Mouse (Mus musculus) embryo, embryonic 10 days (tissue): ENCODE data around the gene Pmp22.

Source experiments
- DNase-seq: peaks from one replicate; pipeline ENCODE4 v3.0.0-alpha.2; 2015; ENCODE audit warnings: low spot score

The Pmp22 gene

DNA sequence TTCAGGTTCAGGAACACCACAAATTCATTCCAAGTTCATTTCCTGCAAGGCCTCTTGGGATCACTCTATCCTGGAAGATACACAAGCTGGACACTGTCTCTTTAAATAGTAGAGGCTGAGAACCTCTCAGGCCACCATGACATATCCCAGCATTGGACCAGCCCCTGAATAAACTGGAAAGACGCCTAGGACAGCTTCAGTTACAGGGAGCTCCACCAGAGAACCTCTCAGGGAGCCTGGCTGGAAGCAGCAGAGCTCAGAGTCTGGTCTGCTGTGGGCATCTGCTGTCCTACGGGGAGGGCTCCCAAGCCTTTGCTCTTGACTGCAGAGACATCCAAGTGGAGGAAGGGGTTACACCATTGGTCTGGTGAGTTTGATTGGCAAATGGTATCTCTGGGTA, at the start of gene Pmp22:
Gene Pmp22, plus strand, starts transcription at position 199 of the 400 bp plus-strand sequence.
- no peak for DNase-seq

DNA sequence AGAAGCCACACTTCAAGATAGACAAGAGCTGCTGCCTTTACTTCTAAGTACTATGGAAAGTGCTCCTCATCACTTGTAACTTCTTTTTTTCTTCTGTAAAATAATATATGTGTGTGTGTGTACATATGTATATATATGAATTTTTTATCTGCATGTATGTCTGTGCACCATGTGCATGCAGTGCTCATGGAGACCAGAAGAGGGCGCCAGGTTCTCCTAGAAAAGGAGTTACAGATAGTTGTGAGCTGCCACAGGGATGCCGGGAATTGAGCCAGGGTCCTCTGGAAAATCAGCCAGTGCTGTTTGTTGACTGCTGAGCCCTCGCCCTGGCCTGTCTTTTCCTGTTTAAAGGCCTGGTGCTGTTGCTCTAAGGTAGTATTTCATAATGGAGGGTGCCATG, 44.2 kb upstream of the Pmp22 start:
- no peak for DNase-seq

GRCm38 (mm10) chr11:63088672-63089071, 40.1 kb upstream of the Pmp22 start:
- DNase-seq, result no peak

DNA sequence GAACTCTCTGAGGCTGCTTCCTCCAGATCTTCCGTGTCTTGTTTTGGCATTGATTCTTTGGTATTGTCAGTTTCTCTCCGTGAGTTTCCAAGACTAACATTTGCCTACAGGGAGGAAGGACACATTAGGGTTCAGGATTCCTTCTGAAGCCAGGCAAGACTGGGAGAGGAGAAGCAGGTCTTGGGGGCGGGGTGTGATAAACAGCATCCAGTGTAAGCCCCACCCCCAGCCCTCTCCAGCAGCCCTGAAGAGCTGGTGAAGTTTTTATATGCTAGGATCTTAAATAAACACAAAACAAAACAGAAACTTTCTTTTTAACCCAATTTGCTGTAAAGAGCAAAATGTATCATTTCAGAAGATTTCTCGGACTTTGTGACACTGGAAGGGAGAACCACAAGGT, 38.6 kb upstream of the Pmp22 start:
- no peak for DNase-seq

DNA sequence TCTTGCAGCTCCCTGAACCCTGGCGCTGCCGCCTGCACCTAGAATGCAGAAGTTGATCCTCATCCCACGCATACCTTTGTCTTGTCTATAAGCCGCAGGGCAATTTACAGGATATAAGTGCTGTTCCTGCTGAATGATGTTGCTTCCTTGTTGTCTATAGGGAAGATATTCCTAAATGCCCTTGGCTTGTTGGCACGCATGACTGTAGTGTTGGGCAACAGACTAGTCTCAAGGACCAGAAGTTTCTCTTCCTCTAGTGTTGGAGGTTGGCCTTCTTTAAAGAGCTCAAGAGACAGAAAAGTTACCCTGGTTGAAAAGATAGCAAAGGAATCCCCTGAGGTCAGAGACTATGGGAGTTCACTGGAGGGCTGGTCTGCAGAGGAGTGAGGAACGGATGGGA, 37.8 kb upstream of the Pmp22 start:
- no peak for DNase-seq

GRCm38 (mm10) chr11:63092271-63092670, 36.5 kb upstream of the Pmp22 start:
- DNase-seq, result no peak

GRCm38 (mm10) chr11:63093601-63094000, 35.2 kb upstream of the Pmp22 start:
- DNase-seq, result no peak

DNA sequence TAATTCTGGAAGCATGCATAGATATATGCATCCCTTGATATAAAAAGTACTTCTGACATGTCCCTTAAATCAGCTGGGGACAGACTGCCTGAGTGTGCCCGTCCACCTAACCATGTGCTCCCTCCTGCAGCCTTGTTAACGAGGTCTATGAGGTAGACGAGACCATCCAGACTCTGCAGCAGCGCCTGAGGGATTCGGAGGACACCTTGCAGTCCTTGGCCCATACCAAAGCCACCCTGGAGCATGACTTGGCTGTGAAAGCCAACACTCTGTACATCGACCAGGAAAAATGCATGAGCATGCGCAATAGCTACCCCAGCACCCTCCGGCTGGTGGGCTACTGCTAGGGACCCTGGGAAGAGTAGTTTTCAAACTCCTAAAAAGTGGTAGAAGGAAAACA, 34.3 kb upstream of the Pmp22 start:
- no peak for DNase-seq

- no peak for DNase-seq
Measured at GRCm38 (mm10) chr11:63098016-63098415, 30.8 kb upstream of the Pmp22 start.

DNA sequence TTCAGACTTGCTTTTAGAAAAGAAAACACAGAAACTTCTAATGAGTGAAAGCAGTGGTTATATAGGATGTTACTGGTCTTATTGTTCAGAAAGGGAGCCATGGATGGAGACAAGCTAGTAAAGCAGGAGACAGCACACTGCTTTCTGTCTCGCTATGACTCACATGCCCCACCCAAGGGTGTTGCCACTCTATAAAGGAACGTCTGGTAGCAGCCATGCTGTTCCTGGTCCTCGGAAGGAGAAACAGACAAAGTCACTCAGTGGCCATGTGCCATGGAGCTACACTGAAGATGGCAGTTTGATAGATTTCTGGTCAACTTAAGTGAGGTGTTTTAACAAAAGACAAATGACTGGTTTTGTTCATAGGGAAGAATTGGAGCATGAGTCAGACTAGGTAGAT, 29.4 kb upstream of the Pmp22 start:
- no peak for DNase-seq

GRCm38 (mm10) chr11:63103256-63103655, 25.5 kb upstream of the Pmp22 start:
- DNase-seq, result no peak

DNA sequence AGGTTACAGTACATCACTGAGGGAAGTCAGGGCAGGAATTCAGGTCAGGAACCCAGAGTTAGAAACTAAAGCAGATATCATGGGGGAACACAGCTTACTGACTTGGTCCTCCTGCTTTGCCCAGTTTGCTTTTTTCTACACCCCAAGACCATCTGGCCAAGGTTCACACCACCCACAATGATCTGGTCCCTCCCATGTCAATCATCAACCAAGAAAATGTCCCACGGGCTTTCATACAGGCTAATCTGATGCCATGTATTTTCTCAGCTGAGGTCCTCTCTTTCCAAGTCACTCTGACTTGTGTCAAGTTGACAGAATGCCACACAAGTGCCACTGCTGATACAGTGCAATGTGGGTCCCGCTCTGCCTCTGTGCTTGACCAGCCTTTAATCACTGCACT, 24.8 kb upstream of the Pmp22 start:
- DNase-seq, result no peak

GRCm38 (mm10) chr11:63109230-63109775, 19.5 kb upstream of the Pmp22 start:
- DNase-seq, result no peak

GRCm38 (mm10) chr11:63110329-63110728, 18.5 kb upstream of the Pmp22 start:
- no peak for DNase-seq

- no peak for DNase-seq
Measured at GRCm38 (mm10) chr11:63114807-63115641, 13.8 kb upstream of the Pmp22 start.

DNA sequence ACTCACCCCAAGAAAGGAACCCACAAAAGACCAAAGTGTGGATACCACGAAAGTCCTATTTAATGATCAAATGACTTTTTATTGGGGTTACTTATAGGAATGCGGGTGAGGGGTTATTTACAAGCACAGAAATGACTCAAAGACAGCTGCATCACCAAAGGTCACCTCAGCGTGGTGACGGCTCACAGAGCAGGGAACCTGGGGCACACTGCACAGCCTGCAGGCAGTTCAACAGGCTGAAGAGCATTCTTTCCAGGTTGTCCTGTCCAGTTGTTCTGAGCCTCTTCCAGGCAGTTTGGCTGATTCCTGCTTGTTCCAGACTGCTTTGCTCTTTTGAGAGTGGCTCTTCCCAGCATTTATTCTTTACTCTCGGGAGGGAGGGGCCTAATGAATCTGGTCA, 12.1 kb upstream of the Pmp22 start:
- DNase-seq, result no peak

DNA sequence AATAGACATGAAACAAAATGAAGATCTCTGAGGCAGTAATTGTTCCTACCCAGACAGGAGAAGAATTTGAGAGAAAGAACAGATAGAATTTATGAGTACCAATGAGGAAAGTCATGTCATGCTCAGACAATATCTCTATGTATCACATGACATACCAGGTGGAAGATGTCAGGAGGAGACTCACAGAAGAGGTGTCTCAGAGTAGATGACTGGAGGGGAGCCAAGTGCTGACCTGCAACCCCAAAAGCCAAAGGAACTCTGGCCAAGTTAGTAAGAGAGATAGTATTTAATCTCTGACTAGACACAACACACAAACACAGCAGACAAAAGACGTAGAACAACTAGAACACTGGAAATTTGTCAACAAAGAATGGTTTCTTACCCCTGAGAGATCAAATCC, 11.5 kb upstream of the Pmp22 start:
- DNase-seq, result no peak

- no peak for DNase-seq
Measured at GRCm38 (mm10) chr11:63119791-63120190, 9.0 kb upstream of the Pmp22 start.

DNA sequence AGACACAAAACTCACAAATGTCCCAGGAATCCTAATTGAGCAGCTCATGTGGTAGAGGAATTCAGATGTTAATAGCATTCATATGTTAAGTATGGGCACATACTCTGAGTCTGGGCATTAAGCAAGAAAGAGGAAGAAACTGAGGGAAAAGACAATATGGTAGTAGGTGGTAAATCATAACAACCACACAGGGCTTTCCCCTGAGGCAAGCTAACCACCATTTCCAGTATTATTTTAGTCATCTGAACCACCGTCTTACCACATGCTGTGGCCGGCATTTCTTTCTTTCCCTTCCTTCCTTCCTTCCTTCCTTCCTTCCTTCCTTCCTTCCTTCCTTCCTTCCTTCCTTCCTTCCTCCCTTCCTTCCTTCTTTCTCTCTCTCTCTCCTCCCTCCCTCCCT, 6.5 kb upstream of the Pmp22 start:
- no peak for DNase-seq

DNA sequence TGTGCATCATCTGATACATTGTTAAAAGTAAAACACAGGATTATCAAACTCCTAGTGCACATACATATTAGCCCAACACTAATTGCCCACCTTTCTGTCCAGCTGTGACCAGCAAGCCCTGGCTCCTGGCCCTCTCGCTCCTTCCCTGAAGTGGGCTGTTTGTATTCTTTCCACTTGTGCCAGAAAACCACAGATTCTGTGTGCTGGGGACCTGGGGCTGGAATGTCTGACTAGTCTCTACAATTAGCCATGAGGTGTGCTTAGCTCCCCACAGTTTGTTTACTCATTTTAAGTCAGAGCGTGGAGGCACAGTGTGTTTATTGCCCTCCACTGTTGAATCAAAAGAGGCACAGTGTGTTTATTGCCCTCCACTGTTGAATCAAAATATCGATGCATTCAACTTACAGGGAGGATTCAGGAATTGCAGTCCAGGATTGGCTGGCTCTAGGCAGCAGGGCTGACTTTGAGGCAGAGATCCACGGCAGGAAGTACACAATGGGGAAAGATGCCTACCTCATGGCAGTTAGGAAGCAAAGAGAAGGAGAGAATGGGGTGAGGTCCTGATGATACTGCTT, 5.9 kb upstream of the Pmp22 start:
- DNase-seq, result no peak

DNA sequence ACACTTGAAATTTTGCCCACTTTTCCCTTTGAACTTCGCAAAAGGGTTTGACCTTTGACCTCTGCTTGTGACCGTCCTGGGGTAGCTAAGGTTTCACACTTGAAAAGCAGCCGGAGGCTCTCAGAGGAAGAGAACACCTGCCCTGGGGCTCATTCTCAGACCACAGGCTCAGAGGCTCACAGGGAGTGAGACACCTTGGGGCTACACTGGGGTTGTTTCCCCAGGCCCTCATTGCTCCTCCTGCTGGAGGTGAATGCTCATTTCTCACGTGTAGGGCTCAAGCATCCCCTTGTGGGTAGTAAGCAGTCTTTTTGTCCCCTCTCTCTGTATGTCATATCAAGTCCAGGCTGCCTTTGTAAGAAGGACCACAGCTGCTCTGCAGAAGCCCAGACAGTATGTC, 4.5 kb upstream of the Pmp22 start:
- DNase-seq, result peak; percentile 74

GRCm38 (mm10) chr11:63125832-63126456, 2.8 kb upstream of the Pmp22 start:
- DNase-seq, result no peak

GRCm38 (mm10) chr11:63126976-63127375, 1.8 kb upstream of the Pmp22 start:
- no peak for DNase-seq
